Mouse (Mus musculus) neural tube, embryonic 12.5 days (tissue): Measurements from ENCODE around the gene Golgb1. TPM values are rescaled to one million over a fixed set of nuclear protein-coding genes. Genes with fewer than 3 reads are reported as not detected.

Experiments used
- ATAC-seq: fragments of 200-750 bp; cut with Nextera tagmentation; 2 replicates; pipeline ENCODE4 v1.8.0; 2017; ENCODE audit warnings: low read depth, mild to moderate bottlenecking, moderate TSS enrichment, moderate library complexity; ENCODE audit not compliant: low FRiP score
- H3K27ac ChIP-seq: fragments of 300-500 bp; sonication (generic); 2 replicates; pipeline ENCODE4 v1.5.1; 2016
- H3K27me3 ChIP-seq: fragments of 300-500 bp; sonication (generic); replicated peaks from 2 replicates; pipeline ENCODE4 v1.6.1; 2016; ENCODE audit warnings: mild to moderate bottlenecking
- H3K36me3 ChIP-seq: fragments of 300-500 bp; sonication (generic); 2 replicates; pipeline ENCODE4 v1.6.1; 2016; ENCODE audit warnings: mild to moderate bottlenecking
- H3K4me1 ChIP-seq: fragments of 300-500 bp; sonication (generic); 2 replicates; pipeline ENCODE4 v1.6.1; 2016
- H3K4me2 ChIP-seq: fragments of 300-500 bp; sonication (generic); replicated peaks from 2 replicates; pipeline ENCODE4 v1.6.1; 2016; ENCODE audit warnings: mild to moderate bottlenecking
- H3K4me3 ChIP-seq: fragments of 300-500 bp; sonication (generic); 2 replicates; pipeline ENCODE4 v1.5.1; 2016
- H3K9ac ChIP-seq: fragments of 300-500 bp; sonication (generic); 2 replicates; pipeline ENCODE4 v1.6.1; 2016; ENCODE audit warnings: mild to moderate bottlenecking
- H3K9me3 ChIP-seq: fragments of 300-500 bp; sonication (generic); 2 replicates; pipeline ENCODE4 v1.6.1; 2016; ENCODE audit warnings: mild to moderate bottlenecking
- WGBS: fragments of 180-500 bp; shearing (Covaris S2); methylation state at CpG from one replicate; pipeline ENCODE4 v1.1.7; 2016; 5-methylcytosine and 5-hydroxymethylcytosine counted together
- polyA plus RNA-seq: library from polyadenylated mRNA; unstranded; fragments of >200 nt; fragmentation: Nextera tagmentation; extraction: Ambion mirVana; gene quantifications from 2 replicates; pipeline ENCODE4 v1.2.1, GENCODE M21; 2016

Gene Golgb1
- polyA plus RNA-seq, 1 experiment from 2014 or later: 75.9 TPM

DNA sequence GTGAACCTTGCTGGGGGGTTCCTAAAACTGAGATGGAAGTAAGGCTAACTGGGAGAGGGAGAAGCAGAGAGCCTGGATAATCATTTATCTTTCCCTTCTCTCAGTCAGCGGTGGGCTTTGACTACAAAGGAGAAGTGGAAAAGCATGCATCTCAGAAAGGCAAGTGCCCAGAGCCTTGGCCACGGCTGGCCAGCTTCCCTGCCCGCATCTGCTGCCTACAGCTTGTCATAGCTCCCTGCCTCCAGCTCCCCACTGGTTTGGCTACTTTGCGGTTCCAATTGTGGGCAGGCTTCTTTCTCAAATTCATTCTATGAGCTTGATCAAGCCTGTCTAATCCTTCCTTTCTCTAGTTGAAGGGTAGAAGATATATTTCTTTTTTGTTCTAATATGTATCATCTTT is 76.1 kb downstream of the Golgb1 start:
- no peak for ATAC-seq

GRCm38 (mm10) chr16:36955106-36955505 is 80.2 kb downstream of the Golgb1 start:
- no peaks in the 10 kb centered on the region for H3K9me3 ChIP-seq
- no peak overlapping the region for H3K4me2 ChIP-seq
- no peaks in the 10 kb centered on the region for H3K27me3 ChIP-seq
- no peak overlapping the region for H3K4me3 ChIP-seq
- H3K4me1 ChIP-seq: no peaks in the 10 kb centered on the region
- WGBS: 75% methylated on average over 11 of the region's 11 CpGs
- no peaks in the 10 kb centered on the region for H3K36me3 ChIP-seq
- no peak overlapping the region for H3K9ac ChIP-seq
- H3K27ac ChIP-seq: no peak overlapping the region
- no peak for ATAC-seq

More for the DNA sequence above, 76.1 kb downstream of the Golgb1 start:
- Histone ChIP-seq H3K4me3 (no peak overlapping the region), H3K9ac (no peak overlapping the region), H3K27me3 (no peaks in the 10 kb centered on the region), H3K36me3 (no peaks in the 10 kb centered on the region), H3K4me2 (no peak overlapping the region), H3K9me3 (no peaks in the 10 kb centered on the region), H3K4me1 (no peaks in the 10 kb centered on the region), H3K27ac (no peak overlapping the region)
- WGBS: 43% methylated on average over 4 of the region's 4 CpGs

DNA sequence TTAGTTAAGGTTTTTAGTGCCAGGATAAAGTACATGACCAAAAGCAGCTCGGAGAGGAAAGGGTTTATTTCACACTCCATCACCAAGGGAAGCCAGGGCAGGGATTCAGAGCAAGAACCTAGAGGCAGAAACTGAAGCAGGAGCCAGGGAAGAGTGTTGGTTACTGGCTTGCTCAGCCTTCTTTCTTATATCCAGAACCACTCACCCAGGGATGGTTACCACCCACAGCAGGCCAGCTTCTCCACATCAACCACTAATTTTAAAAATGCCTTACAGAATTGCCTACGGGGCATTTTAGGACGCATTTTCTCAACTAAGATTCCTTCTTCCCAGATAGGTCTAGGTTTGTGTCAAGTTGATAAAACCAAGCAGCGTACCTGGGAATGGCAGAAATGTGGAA is 88.5 kb downstream of the Golgb1 start:
- WGBS: 81% methylated on average over 4 of the region's 4 CpGs
- Histone ChIP-seq H3K27ac (no peak overlapping the region), H3K4me3 (no peak overlapping the region), H3K9me3 (no peaks in the 10 kb centered on the region), H3K27me3 (no peaks in the 10 kb centered on the region), H3K4me2 (no peak overlapping the region), H3K36me3 (no peaks in the 10 kb centered on the region), H3K4me1 (no peaks in the 10 kb centered on the region), H3K9ac (no peak overlapping the region)
- ATAC-seq: no peak

DNA sequence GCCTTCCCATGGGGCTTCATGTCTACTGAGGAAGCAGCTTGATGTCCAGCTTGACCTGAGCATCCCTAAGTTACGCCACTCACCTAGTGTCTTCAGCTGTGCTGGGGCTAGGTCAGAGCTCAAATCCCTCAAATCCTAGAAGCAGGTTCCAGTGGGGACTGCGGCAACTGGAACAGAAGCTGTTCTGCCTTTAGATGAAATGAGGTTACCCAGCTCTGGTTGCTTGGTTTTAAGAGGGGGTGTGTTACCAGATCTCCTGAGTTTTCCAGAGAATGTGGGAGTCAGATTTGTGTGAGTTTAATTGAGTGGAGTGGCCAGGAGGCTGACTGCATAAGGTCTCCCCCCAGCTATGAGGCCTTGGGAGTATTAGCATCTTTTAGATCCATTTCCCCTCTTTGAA is 104.2 kb downstream of the Golgb1 start:
- Histone ChIP-seq H3K4me3 (no peak overlapping the region), H3K9me3 (no peaks in the 10 kb centered on the region), H3K27me3 (no peaks in the 10 kb centered on the region), H3K27ac (no peak overlapping the region), H3K9ac (no peak overlapping the region), H3K4me1 (no peaks in the 10 kb centered on the region), H3K36me3 (no peaks in the 10 kb centered on the region), H3K4me2 (no peak overlapping the region)
- ATAC-seq: no peak
- WGBS: 92% methylated on average over 2 of the region's 2 CpGs

Other genes starting within 250 kb of the Golgb1 start
- 1.00 and 1.2 TPM in 2 replicates for gene Cd86, start 209.1 kb upstream of the Golgb1 start, polyA plus RNA-seq
- 0.15 TPM in 1 of 2 replicates, not detected in the other for gene Ildr1, start 181.2 kb upstream of the Golgb1 start, polyA plus RNA-seq
- 4.8 and 5.8 TPM in 2 replicates for gene Slc15a2, start 90.2 kb upstream of the Golgb1 start, polyA plus RNA-seq
- gene Iqcb1, start 46.8 kb upstream of the Golgb1 start, polyA plus RNA-seq: 57.6 and 65.3 TPM in 2 replicates
- 0.81 and 1.2 TPM in 2 replicates for gene Eaf2, start 137 bp upstream of the Golgb1 start, polyA plus RNA-seq
- gene Hcls1, start 59.8 kb downstream of the Golgb1 start, polyA plus RNA-seq: 3.2 and 3.6 TPM in 2 replicates
- gene Fbxo40, start 115.3 kb downstream of the Golgb1 start, polyA plus RNA-seq: 0.05 TPM in 1 of 2 replicates, not detected in the other
- gene Polq, start 136.6 kb downstream of the Golgb1 start, polyA plus RNA-seq: 7.3 and 8.5 TPM in 2 replicates